In the genomic region with DNA sequence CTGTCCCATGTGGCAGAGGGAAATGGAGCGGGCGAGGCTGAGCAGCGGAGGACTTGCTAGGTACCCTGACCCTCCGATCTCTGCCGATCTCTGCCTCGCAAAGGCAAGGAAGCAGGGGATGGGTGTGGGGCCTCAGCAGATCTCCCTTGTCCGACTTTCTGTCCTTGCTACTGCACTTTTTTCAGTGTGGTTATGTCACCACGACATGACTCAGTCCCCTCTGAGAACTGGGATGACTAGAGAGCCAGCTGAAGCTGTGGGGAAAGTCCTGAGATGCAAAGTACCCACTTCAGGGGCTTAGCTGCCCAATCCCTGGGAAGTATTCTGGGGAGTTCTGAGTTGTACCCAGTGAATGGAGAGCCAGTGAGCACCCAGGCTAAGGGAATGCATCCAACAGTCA, we compare ENCODE assay signal across 12 mouse cellular contexts. TPM values are rescaled to one million over a fixed set of nuclear protein-coding genes. Genes with fewer than 3 reads are reported as not detected.
DNase-seq lines count a peak whose midpoint lies in the region; ATAC-seq lines count a peak whose summit lies in the region.
"Had no signal": no experiment of that assay in that cellular context is flagged by ENCODE, and none has a peak within 500 bp of the region (broad histone marks: within the 10 kb centered on the region; RNA-seq: fewer than 3 reads in every experiment).

No protein-coding gene starts in this region.

- WGBS in midbrain, embryonic 13.5 days = 63% methylated on average over 8 of the region's 8 CpGs
- 65% methylated on average over 8 of the region's 8 CpGs for WGBS in midbrain, embryonic 15.5 days
- 69% methylated on average over 8 of the region's 8 CpGs for WGBS in embryonic facial prominence, embryonic 14.5 days
- WGBS in hindbrain, embryonic 15.5 days = 74% methylated on average over 8 of the region's 8 CpGs

- no peak overlapping the region for H3K9ac ChIP-seq in midbrain, embryonic 13.5 days (replicated peaks)
- H3K9ac ChIP-seq in midbrain, embryonic 15.5 days = no peak overlapping the region
- peak overlapping the region; percentile 15; the same call in 1 of the 2 replicates for H3K9ac ChIP-seq in embryonic facial prominence, embryonic 14.5 days (ENCODE audit: low read depth, low read length)
- H3K9ac ChIP-seq in hindbrain, embryonic 15.5 days = no peak overlapping the region

- peaks cover 4% of the 10 kb centered on the region for H3K4me1 ChIP-seq in midbrain, embryonic 13.5 days (replicated peaks)
- H3K4me1 ChIP-seq in midbrain, embryonic 15.5 days = peaks cover 4% of the 10 kb centered on the region
- H3K4me1 ChIP-seq in embryonic facial prominence, embryonic 14.5 days (ENCODE audit: control insufficient read depth, insufficient read depth, low read length) = no peaks in the 10 kb centered on the region
- 0 out of 2 replicates have a peak, but pooled peaks cover 3% of the 10 kb centered on the region for H3K4me1 ChIP-seq in hindbrain, embryonic 15.5 days (replicated peaks)

- ATAC-seq in midbrain, embryonic 13.5 days = no peak; the same call in 1 of the 2 replicates
- no peak for ATAC-seq in midbrain, embryonic 15.5 days (replicated peaks)
- no peak for ATAC-seq in embryonic facial prominence, embryonic 14.5 days (ENCODE audit: low read depth)
- ATAC-seq in hindbrain, embryonic 15.5 days (ENCODE audit: low FRiP score, low read depth) = no peak
- ATAC-seq: intestine, postnatal 0 days had no signal

- 0 out of 2 replicates have a peak overlapping the region, but pooled peaks have one; percentile 39 for H3K27ac ChIP-seq in midbrain, embryonic 13.5 days
- H3K27ac ChIP-seq in midbrain, embryonic 15.5 days = no peak overlapping the region
- no peak overlapping the region; the same call in 1 of the 2 replicates for H3K27ac ChIP-seq in embryonic facial prominence, embryonic 14.5 days (replicated peaks; ENCODE audit: low read depth, low read length)
- H3K27ac ChIP-seq in hindbrain, embryonic 15.5 days (replicated peaks) = peak overlapping the region; percentile 65

- H3K4me3 ChIP-seq in midbrain, embryonic 13.5 days (replicated peaks) = no peak overlapping the region
- H3K4me3 ChIP-seq in midbrain, embryonic 15.5 days = no peak overlapping the region
- no peak overlapping the region for H3K4me3 ChIP-seq in embryonic facial prominence, embryonic 14.5 days (ENCODE audit: low read depth, low read length)
- H3K4me3 ChIP-seq in hindbrain, embryonic 15.5 days = no peak overlapping the region
- H3K4me3 ChIP-seq: megakaryocyte, embryonic 14.5 days had no signal

- intact Hi-C loops in left cerebral cortex, postnatal 36 days (cut with DNase I) = no loop called here

- no peak for DNase-seq in embryonic facial prominence, embryonic 14.5 days (ENCODE audit: low spot score)
- no peak for DNase-seq in left cerebral cortex, postnatal 36 days (ENCODE audit: low spot score in 2 of 2)
- no peak for DNase-seq in adipocyte (ENCODE audit: low spot score)
- no peak for DNase-seq in cerebellum, adult 11-12 months
- DNase-seq: lung, adult 18-20 months had no signal

- H3K4me2 ChIP-seq in midbrain, embryonic 13.5 days (replicated peaks) = no peak overlapping the region
- H3K4me2 ChIP-seq in midbrain, embryonic 15.5 days = no peak overlapping the region
- no peak overlapping the region for H3K4me2 ChIP-seq in embryonic facial prominence, embryonic 14.5 days (ENCODE audit: low read depth, low read length)
- no peak overlapping the region for H3K4me2 ChIP-seq in hindbrain, embryonic 15.5 days

- no peaks in the 10 kb centered on the region for H3K36me3 ChIP-seq in midbrain, embryonic 13.5 days
- no peaks in the 10 kb centered on the region for H3K36me3 ChIP-seq in midbrain, embryonic 15.5 days (replicated peaks)
- no peaks in the 10 kb centered on the region for H3K36me3 ChIP-seq in embryonic facial prominence, embryonic 14.5 days (ENCODE audit: control insufficient read depth, insufficient read depth, low read length)
- H3K36me3 ChIP-seq in hindbrain, embryonic 15.5 days = no peaks in the 10 kb centered on the region

- H3K27me3 ChIP-seq in midbrain, embryonic 13.5 days = no peaks in the 10 kb centered on the region
- H3K27me3 ChIP-seq in midbrain, embryonic 15.5 days (replicated peaks) = no peaks in the 10 kb centered on the region
- H3K27me3 ChIP-seq in embryonic facial prominence, embryonic 14.5 days (replicated peaks; ENCODE audit: control insufficient read depth, insufficient read depth, low read length) = no peaks in the 10 kb centered on the region
- H3K27me3 ChIP-seq in hindbrain, embryonic 15.5 days = no peaks in the 10 kb centered on the region

- no peaks in the 10 kb centered on the region for H3K9me3 ChIP-seq in midbrain, embryonic 13.5 days
- H3K9me3 ChIP-seq in midbrain, embryonic 15.5 days = no peaks in the 10 kb centered on the region
- no peaks in the 10 kb centered on the region for H3K9me3 ChIP-seq in embryonic facial prominence, embryonic 14.5 days (ENCODE audit: control insufficient read depth, low read length)
- no peaks in the 10 kb centered on the region for H3K9me3 ChIP-seq in hindbrain, embryonic 15.5 days

RNA-seq across cellular contexts. Expression of a gene that starts 0.3 kb away (rescaled TPM):
- polyA plus RNA-seq in midbrain, embryonic 13.5 days (2015; fragmentation: Nextera tagmentation; extraction: Ambion mirVana) = 6.3 and 7.5 TPM in 2 replicates
- 9.5 and 11.7 TPM in 2 replicates for polyA plus RNA-seq in midbrain, embryonic 15.5 days (2015; fragmentation: Nextera tagmentation; extraction: Ambion mirVana)
- polyA plus RNA-seq in embryonic facial prominence, embryonic 14.5 days (2014; fragmentation: Nextera tagmentation; extraction: Ambion mirVana) = 2.5 and 3.4 TPM in 2 replicates
- 20.1 and 23.0 TPM in 2 replicates for polyA plus RNA-seq in hindbrain, embryonic 15.5 days (2015; fragmentation: Nextera tagmentation; extraction: Ambion mirVana)
- 10 to 100 TPM; 19.0 to 23.8 TPM for total RNA-seq in left cerebral cortex, postnatal 36 days (2021)
- total RNA-seq: gastrocnemius, postnatal 4 days; neutrophil, adult 5-6 weeks had no signal

RNA-seq across cellular contexts. Expression of a gene that starts 4.6 kb away (rescaled TPM):
- 4.9 and 5.3 TPM in 2 replicates for polyA plus RNA-seq in midbrain, embryonic 13.5 days (2015; fragmentation: Nextera tagmentation; extraction: Ambion mirVana)
- polyA plus RNA-seq in midbrain, embryonic 15.5 days (2015; fragmentation: Nextera tagmentation; extraction: Ambion mirVana) = 1.9 and 2.1 TPM in 2 replicates
- polyA plus RNA-seq in embryonic facial prominence, embryonic 14.5 days (2014; fragmentation: Nextera tagmentation; extraction: Ambion mirVana) = 8.2 and 8.3 TPM in 2 replicates
- 1.9 and 2.7 TPM in 2 replicates for polyA plus RNA-seq in hindbrain, embryonic 15.5 days (2015; fragmentation: Nextera tagmentation; extraction: Ambion mirVana)
- under 1 TPM; 0.42 to 0.50 TPM for total RNA-seq in left cerebral cortex, postnatal 36 days (2021)

Comparison
In these comparisons a context has a peak if more than half of its experiments do, and no peak if none do; other contexts are left out.
1. H3K27ac ChIP-seq: peak in midbrain, embryonic 13.5 days (single experiment) and hindbrain, embryonic 15.5 days (single experiment); none in midbrain, embryonic 15.5 days (single experiment) and embryonic facial prominence, embryonic 14.5 days (single experiment).